Mouse (Mus musculus): ENCODE measurements around the gene Dhx36. TPM values are rescaled to one million over a fixed set of nuclear protein-coding genes. Genes with fewer than 3 reads are reported as not detected.

The Dhx36 gene
- 10 to 100 TPM; 17.6 to 22.3 TPM for polyA plus RNA-seq (2017; shearing (Covaris generic))

DNA sequence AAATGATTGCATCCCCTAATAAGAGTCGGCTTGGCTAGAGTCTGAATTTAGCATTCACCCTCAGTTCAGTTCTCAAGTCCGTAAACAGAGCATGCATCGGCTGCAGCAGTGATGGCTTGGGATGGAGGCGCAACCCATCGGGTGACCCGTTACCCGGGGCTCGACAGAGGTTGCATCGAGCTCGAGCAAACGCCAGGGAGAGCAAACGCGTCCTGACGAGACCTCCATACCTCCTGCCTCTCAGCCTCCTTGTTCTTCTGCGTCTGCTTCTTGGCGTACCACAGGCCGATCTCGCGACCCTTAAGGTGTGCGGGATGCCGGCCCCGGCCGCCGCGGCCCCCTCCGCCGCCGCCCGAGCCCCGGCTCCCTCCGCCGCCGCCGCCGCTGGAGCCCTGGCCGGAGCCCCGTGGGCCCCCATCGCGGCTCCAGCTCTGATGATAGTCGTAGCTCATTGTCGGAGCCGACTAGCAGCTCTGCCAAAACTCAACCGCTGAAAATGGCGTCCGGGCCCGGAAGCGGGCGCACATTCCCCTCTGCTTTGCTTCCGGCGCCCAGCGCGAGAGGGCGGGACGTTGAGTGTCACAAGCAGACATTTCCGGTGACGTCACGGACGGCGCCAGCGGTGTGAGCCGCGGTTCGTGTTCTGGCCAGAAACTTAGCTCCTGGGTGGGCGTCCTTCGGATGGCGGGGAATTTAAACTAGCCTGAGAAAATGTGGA, at the start of gene Dhx36:
Gene Dhx36 (minus strand): TSS at position 517 of the 718 bp plus-strand sequence.
- ATAC-seq = peak; percentile 98

- ATAC-seq = no peak
These were observed 20.8 kb upstream of the Dhx36 start for GRCm38 (mm10) chr3:62527593-62527992.

GRCm38 (mm10) chr3:62527160-62527559, 20.4 kb upstream of the Dhx36 start:
- no peak for ATAC-seq

GRCm38 (mm10) chr3:62507206-62507647, 423 bp upstream of the Dhx36 start:
- no peak for ATAC-seq

DNA sequence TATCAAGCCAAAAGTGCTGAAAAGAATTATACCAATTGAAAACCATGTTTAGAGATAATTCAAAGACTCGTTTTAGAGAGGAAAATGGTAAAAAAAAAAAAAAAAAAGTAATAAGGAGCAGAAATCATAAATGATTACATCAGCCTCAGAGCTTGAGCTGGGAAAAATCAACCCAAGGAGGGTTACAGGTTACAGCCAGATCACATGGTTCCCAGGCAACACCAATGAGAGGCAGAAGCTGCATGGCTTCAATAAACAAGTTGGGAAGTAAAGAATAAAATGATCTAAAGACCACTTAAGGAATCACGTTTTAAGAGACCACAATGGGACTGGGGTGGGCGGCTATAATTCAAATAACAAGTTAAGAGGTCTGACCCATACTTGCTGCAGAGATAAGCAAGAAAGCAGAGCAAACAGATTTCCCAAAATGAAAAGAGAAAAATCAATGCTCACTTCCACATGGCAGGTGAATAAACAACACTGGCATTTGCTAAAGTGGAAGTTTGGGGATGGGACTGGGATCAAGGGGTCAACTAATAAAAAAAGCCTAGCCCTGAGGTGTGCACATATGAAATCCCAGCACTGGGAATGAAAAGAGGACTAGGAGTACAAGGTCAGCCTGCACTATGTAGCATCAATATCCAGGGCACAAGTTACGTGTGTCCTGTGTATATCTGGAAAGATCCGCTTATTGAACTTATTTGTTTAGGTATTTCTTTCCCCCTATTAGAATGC, 1.5 kb downstream of the Dhx36 start:
- no peak for ATAC-seq

DNA sequence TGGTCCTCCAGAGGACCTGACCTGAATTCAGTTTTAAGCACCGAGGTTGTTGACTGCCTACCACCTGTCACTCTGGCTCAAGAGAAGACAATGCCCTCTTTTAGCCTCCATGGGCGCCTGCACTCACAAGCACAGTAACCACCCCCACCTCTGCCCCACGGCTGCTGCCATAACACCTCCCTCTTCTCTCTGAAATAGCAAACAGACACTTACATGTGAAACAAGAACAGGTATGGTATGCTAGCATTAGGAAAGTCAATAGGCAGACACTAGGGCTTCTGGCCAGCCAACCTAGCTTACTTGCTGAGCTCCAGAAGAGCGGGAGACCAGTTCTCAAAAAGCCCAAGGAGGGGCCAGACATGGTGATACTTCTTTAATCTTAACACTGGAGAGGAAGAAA, 7.5 kb downstream of the Dhx36 start:
- no peak for ATAC-seq

DNA sequence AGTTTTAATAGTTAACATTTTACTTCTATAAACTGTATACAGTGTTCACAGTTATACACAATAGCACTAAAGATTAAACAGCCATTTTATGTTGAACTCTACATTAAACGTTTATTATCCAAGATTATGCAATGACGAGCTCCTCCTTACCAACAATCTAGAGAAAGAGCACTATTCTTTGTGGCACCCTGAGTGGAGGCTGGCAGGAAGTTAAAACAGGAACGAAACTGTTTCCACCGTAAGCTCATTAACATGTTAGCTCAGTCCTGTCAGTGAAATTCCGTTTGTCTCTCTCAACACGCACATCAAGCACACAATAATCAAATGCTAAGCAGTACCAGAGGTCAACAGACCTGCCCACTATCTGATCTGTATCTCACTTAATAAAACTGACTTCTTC, 14.2 kb downstream of the Dhx36 start:
- no peak for ATAC-seq

GRCm38 (mm10) chr3:62484340-62484739, 22.5 kb downstream of the Dhx36 start:
- no peak for ATAC-seq

DNA sequence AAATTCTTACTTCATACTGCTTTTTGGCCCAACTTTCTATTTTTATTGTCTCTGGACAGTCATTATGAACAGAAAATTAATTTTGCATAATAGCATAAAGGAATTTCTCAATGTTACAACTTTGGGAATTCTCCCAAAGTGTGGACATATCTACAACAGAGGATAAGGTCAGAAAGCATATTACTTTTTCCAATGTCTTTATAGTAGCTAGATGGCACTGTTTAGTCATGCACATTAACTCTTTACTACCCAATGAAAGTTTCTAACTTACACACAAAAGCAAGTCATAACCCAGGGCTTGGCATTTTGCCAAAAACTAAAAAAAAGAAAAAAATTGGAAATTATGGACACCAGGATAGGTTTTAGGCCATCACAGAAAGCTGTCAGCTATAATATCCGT, 36.6 kb downstream of the Dhx36 start:
- ATAC-seq = no peak

DNA sequence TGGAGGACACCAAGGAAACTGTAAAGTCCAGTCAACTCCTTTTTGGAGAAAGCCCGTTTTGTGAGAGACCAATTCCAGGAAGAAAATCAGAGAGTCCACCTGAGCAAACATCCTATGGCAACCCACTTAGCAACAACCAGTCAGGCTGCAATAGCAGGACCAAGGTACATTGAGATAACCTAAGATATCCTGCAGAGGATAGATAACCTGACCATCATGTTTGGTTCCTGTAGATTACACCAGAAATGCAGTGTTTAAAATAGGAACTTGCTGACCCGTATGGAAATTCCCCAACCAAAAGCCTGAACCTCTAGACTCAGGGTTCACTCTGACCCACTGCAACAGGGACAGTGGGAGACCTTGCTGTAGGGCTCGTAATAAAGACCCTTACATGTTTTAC, 42.5 kb downstream of the Dhx36 start:
- ATAC-seq = no peak

GRCm38 (mm10) chr3:62459483-62459882, 47.3 kb downstream of the Dhx36 start:
- ATAC-seq = no peak

DNA sequence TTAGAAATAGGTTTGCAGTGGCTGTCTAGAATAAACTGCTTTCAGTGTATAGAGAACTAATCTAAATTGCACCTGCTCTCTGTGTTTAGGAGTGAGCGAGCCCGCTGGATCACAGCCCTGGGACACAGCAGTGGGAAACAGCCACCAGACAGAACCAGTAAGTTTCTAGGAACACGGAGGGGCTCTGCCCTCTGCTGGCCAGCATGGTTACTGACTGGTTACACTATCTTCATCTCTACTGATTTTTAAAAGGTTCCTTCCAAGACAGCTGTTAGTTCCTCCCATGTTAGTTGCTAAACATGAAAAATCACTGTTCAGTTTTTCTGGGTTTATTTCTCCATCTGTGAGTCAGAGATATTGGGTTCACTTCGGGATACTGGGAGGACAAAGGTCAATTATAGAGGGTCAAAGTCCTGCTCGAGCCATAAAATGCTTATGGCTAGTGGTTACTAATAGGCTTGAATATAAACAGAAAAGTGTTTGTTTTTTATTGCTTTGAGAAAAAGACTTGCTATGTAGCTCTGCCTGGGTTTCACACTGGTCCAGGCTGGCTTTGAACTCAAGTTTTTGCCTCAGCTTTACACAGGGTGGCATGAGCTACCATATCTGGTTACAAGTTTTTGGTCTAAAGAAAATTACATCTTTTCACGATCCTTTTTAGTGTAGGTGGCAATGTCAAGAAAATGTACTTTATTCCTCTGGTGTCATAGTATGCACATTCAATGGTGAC, 48.4 kb downstream of the Dhx36 start:
- peak; percentile 82 for ATAC-seq

DNA sequence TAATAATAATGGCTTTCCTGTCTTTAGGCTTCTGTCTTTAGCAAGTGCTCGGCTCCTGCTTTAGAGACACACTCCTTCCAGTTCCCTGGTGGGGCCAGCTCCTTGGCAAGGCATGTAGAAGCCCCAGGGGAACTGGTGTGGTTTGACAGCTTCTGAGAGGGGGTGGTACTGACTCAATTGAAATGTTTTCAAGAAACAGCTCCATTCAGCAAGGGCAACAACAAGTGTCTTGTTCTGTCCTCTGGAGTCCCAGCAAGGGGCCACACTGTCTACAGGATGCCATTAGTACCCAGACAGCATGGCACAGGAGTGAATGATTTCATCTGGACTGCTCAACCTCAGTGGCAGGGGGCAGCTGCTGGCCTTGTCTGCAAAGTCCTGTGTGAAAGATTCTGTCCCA, 51.0 kb downstream of the Dhx36 start:
- no peak for ATAC-seq

- no peak for ATAC-seq
These were observed 52.7 kb downstream of the Dhx36 start for GRCm38 (mm10) chr3:62454096-62454495.

- no peak for ATAC-seq
These were observed 53.8 kb downstream of the Dhx36 start for GRCm38 (mm10) chr3:62452961-62453360.

DNA sequence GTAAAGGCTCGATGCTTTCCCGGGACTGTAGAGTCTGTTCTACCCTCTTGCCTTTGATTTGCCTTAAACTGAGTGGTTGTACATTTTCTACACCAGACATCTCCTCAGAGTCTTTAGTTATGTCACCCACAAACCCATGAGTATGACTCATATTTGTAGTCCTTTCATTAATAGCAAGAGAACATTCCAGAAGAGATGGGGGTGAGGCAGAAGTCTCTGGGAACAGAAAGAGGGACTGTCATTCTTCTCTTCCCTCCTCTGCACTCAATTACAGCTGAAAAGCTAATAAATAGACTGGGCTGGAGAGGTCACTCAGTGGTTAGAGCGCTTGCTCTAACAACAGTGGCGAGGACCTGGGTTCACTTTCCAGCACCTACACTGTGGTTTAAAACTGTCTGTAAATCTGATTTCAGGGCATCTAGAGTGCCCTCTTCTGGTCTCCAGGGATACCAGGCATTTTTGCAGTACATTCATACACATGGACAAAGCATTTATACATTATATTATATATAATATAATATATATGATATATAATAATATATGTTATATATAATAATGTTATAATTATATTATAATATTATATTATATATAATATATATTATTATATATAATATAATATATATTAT, 56.8 kb downstream of the Dhx36 start:
- ATAC-seq = no peak

DNA sequence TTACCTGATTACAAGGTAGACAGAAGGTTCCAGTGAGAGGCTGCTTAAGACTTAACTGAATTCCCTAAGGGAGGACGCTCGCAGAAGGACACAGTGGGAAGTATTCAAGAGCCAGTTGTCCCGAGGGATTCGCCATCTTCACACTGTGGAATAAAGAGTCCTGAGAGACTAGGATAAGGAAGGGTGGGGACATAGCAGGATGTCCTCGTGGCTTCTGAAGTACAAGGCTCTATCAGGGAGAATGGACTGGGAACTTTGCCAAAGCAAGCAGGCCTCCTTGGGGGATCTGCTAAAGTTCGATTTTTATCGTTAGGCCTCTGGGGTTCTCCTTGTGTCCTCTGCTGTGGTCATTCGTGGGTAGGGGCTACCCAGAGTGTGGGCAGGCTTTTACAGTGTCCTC, 59.7 kb downstream of the Dhx36 start:
- ATAC-seq = no peak

- no peak for ATAC-seq
These were observed 60.5 kb downstream of the Dhx36 start for GRCm38 (mm10) chr3:62446271-62446670.

GRCm38 (mm10) chr3:62443582-62444194, 63.1 kb downstream of the Dhx36 start:
- ATAC-seq = no peak

DNA sequence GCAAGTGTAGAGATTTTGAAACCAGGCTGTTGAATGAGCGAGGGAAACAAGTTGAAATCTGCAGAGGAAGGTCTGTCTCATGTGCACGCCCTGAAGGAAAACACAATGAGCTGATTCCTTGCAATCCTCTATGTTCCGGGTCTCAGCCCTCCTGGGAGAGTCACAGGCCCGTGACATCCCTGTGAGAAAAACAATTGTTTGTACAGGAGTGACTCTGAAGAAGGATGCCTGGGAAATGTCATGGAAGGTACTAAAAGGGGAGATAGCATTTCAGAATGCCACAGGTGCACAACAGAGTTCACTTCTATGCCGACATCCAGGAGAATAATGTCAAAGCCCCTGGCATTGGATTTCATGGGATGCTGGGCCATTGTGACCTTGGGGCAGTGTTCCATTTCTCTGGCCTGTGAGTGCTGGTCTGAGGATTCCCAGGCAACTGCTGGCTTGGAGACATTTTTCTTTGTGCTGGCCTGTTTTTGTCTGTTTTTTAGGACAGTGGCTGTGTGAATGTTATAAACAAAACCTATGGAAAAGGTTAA, 66.3 kb downstream of the Dhx36 start:
- no peak for ATAC-seq

GRCm38 (mm10) chr3:62435923-62436322, 70.9 kb downstream of the Dhx36 start:
- no peak for ATAC-seq

GRCm38 (mm10) chr3:62433675-62434074, 73.1 kb downstream of the Dhx36 start:
- no peak for ATAC-seq

Data from activated CD4-positive, CD25-positive, alpha-beta regulatory T cell, adult 4 months (primary cell).